Mouse (Mus musculus): ENCODE results near the gene Gm49510. TPM values are rescaled to one million over a fixed set of nuclear protein-coding genes. Genes with fewer than 3 reads are reported as not detected.

Gene Gm49510
- polyA plus RNA-seq, 1 experiment from 2014 or later: 0.32 TPM

DNA sequence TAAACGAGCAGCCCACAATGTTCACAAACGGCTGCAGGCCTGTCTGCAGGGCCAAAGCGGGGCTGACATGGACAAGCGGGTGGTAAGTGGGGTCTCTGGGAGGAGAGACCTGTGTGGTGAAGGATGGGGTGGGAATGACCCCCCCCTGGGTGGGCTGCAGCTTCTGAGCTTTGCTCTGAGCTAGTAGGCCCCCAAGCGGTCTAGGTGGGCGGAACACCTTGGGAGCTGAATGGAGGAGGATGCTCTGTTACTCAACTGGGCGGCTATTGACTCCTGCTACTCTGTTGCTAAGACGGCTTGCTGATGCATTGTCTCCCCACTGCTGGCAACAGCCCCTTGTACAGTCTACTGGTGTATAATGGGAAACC, 1.9 kb downstream of the Gm49510 start:
- no peaks in the 10 kb centered on the region for H3K27me3 ChIP-seq (ENCODE audit: control insufficient read depth, insufficient read depth, low read length)
- peak overlapping the region; percentile 86 for H3K4me2 ChIP-seq (ENCODE audit: low read depth, low read length)
- peaks cover 47% of the 10 kb centered on the region for H3K4me1 ChIP-seq (ENCODE audit: control insufficient read depth, insufficient read depth, low read length)
- H3K27ac ChIP-seq (ENCODE audit: low read length): peak overlapping the region; percentile 93
- peak overlapping the region; percentile 87 for H3K9ac ChIP-seq (ENCODE audit: low read length)
- peaks cover 13% of the 10 kb centered on the region; the same call in 1 of the 2 replicates for H3K36me3 ChIP-seq (ENCODE audit: control insufficient read depth, insufficient read depth, low read length)
- 47% methylated on average over 8 of the region's 8 CpGs for WGBS
- H3K4me3 ChIP-seq (replicated peaks; ENCODE audit: low read length): peak overlapping the region; percentile 91
- H3K9me3 ChIP-seq (replicated peaks; ENCODE audit: control insufficient read depth, low read length): no peaks in the 10 kb centered on the region
- ATAC-seq (ENCODE audit: insufficient read depth, low FRiP score): no peak

DNA sequence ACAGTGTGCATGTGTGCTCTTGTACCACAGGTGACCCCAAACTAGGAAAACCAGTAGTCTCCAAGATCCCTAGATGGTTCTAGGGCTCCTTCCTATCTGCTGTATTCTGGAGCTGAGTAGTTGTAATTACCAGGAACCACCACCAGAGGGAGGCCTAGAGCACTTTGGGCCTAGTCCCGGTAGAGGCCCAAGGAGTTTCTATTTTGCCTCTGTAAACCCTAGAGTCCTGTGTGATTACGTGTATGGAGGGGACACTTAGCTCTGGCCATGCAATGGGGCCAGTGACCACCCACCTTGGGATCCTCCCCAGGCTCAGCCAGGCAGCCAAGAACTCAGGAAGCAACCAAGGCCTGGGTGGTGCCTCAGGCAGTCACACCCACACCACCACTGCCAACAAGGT, 3.8 kb downstream of the Gm49510 start:
- Histone ChIP-seq H3K9ac (ENCODE audit: low read length) (peak overlapping the region; percentile 66), H3K4me3 (replicated peaks; ENCODE audit: low read length) (no peak overlapping the region), H3K36me3 (ENCODE audit: control insufficient read depth, insufficient read depth, low read length) (peaks cover 21% of the 10 kb centered on the region; the same call in 1 of the 2 replicates), H3K27ac (ENCODE audit: low read length) (no peak overlapping the region), H3K4me2 (ENCODE audit: low read depth, low read length) (0 out of 2 replicates have a peak overlapping the region, but pooled peaks have one; percentile 21), H3K4me1 (ENCODE audit: control insufficient read depth, insufficient read depth, low read length) (peaks cover 29% of the 10 kb centered on the region), H3K9me3 (replicated peaks; ENCODE audit: control insufficient read depth, low read length) (no peaks in the 10 kb centered on the region), H3K27me3 (ENCODE audit: control insufficient read depth, insufficient read depth, low read length) (no peaks in the 10 kb centered on the region)
- WGBS: 3% methylated on average over 2 of the region's 2 CpGs
- 0 out of 2 replicates have a peak, but pooled peaks have one; percentile 18 for ATAC-seq (ENCODE audit: insufficient read depth, low FRiP score)

DNA sequence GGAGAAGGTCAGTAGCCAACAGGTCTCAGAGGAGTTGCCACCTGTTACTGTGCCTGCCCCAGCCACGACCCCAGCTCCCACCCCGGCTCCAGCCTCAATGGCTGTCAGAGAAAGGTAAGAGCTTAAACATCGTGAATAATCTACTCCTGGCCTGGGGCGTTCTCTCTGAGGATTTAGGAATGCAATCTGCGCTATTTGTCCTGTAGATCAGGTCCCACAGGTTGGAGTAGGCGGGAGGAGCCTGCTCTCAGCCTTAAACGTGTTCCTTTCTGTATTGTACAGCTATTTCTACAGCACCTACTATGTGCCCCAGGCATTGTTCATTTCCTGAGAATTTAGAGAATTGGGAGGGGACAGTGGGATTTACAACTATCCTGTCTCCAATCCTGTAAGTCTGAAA, 8.9 kb downstream of the Gm49510 start:
- Histone ChIP-seq H3K9ac (ENCODE audit: low read length) (no peak overlapping the region), H3K4me1 (ENCODE audit: control insufficient read depth, insufficient read depth, low read length) (peaks cover 5% of the 10 kb centered on the region), H3K4me2 (ENCODE audit: low read depth, low read length) (no peak overlapping the region), H3K9me3 (replicated peaks; ENCODE audit: control insufficient read depth, low read length) (no peaks in the 10 kb centered on the region), H3K27me3 (ENCODE audit: control insufficient read depth, insufficient read depth, low read length) (no peaks in the 10 kb centered on the region), H3K4me3 (replicated peaks; ENCODE audit: low read length) (no peak overlapping the region), H3K36me3 (ENCODE audit: control insufficient read depth, insufficient read depth, low read length) (peaks cover 28% of the 10 kb centered on the region; the same call in 1 of the 2 replicates), H3K27ac (ENCODE audit: low read length) (peak overlapping the region; percentile 41; the same call in 1 of the 2 replicates)
- ATAC-seq (ENCODE audit: insufficient read depth, low FRiP score): no peak
- 68% methylated on average over 7 of the region's 7 CpGs for WGBS

DNA sequence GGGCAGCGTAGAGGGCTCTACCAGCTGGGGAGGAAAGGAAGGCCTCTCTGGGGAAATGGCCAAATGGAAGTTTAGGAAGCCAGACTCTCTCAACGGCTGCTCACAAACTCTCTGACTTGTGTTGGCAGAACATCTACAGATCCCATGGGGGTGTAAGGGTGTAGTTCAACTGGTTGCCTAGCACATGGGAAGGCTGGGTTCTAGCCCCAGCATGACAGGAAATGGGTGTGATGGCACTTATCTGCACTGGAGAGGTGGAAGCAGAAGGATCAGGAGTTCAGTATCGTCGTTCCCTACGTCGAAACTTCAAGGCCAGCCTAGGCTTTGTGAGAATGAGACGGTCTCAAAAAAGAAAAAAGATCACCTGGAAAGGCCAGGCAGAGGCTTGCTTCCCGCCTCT, 9.5 kb downstream of the Gm49510 start:
- WGBS: 81% methylated on average over 8 of the region's 8 CpGs

DNA sequence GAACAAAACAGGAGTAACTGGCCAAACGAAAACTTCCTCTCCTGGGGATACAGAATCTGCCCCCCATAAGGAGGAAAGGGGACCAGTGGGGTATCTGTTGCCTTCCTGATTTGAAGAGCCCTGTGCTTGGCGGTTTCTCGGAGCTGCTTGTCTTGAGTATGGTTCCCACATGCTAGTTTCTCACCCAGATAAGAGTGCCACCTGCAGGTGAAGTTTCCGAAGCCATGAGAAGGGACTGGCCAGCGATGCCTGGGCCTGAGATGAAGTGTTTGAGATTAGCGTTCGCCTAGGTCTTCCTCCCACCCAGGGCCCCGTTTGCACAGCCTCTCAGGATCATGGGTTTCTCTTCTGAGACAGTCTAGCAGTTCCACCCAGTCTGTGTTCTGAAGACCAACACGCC, 12.6 kb downstream of the Gm49510 start:
- no peaks in the 10 kb centered on the region; the same call in 1 of the 2 replicates for H3K27me3 ChIP-seq (ENCODE audit: control insufficient read depth, insufficient read depth, low read length)
- H3K9me3 ChIP-seq (replicated peaks; ENCODE audit: control insufficient read depth, low read length): no peaks in the 10 kb centered on the region
- no peak overlapping the region for H3K4me3 ChIP-seq (replicated peaks; ENCODE audit: low read length)
- H3K4me2 ChIP-seq (ENCODE audit: low read depth, low read length): no peak overlapping the region
- no peak overlapping the region for H3K27ac ChIP-seq (ENCODE audit: low read length)
- peaks cover 20% of the 10 kb centered on the region; the same call in 1 of the 2 replicates for H3K36me3 ChIP-seq (ENCODE audit: control insufficient read depth, insufficient read depth, low read length)
- no peak for ATAC-seq (ENCODE audit: insufficient read depth, low FRiP score)
- 42% methylated on average over 9 of the region's 9 CpGs for WGBS
- H3K9ac ChIP-seq (ENCODE audit: low read length): no peak overlapping the region
- peaks cover 22% of the 10 kb centered on the region for H3K4me1 ChIP-seq (ENCODE audit: control insufficient read depth, insufficient read depth, low read length)

More for the DNA sequence above, 9.5 kb downstream of the Gm49510 start:
- Histone ChIP-seq H3K9ac (ENCODE audit: low read length) (no peak overlapping the region; the same call in 1 of the 2 replicates), H3K27ac (ENCODE audit: low read length) (peak overlapping the region; percentile 10; the same call in 1 of the 2 replicates), H3K36me3 (ENCODE audit: control insufficient read depth, insufficient read depth, low read length) (peaks cover 25% of the 10 kb centered on the region; the same call in 1 of the 2 replicates), H3K9me3 (replicated peaks; ENCODE audit: control insufficient read depth, low read length) (no peaks in the 10 kb centered on the region), H3K4me1 (ENCODE audit: control insufficient read depth, insufficient read depth, low read length) (peaks cover 3% of the 10 kb centered on the region), H3K4me2 (ENCODE audit: low read depth, low read length) (no peak overlapping the region), H3K4me3 (replicated peaks; ENCODE audit: low read length) (no peak overlapping the region), H3K27me3 (ENCODE audit: control insufficient read depth, insufficient read depth, low read length) (no peaks in the 10 kb centered on the region)
- ATAC-seq (ENCODE audit: insufficient read depth, low FRiP score): no peak

DNA sequence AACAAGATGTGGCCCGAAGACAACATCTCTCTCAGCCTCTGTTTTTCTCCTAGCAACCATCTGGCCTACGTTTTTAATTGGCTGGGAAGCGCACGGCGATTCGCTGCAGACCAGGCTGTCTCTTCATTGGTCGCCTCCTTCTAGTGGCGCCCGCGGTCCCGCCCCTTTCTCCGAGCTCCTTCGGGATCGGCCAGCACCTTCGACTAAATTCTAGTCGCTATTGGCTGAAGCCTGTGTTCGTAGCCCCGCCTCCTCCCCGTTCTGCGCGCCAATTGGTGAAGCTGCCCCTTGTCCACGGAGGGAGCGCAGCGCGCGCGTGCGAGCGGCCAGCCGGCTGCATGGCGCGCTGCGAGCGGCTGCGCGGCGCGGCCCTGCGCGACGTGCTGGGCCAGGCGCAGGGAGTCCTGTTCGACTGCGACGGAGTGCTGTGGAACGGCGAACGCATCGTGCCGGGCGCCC, 14.2 kb downstream of the Gm49510 start, which contains the start of gene Pdxp:
Pdxp (plus strand) TSS at position 288 of the 459 bp plus-strand sequence.
- H3K9ac ChIP-seq (ENCODE audit: low read length): peak within 1 kb of the TSS; percentile 84
- H3K27ac ChIP-seq (ENCODE audit: low read length): peak within 1 kb of the TSS; percentile 84
- no peaks in the 10 kb centered on the region for H3K9me3 ChIP-seq (replicated peaks; ENCODE audit: control insufficient read depth, low read length)
- peaks cover 13% of the 10 kb centered on the region; the same call in 1 of the 2 replicates for H3K36me3 ChIP-seq (ENCODE audit: control insufficient read depth, insufficient read depth, low read length)
- peak; percentile 95 for ATAC-seq (ENCODE audit: insufficient read depth, low FRiP score)
- H3K27me3 ChIP-seq (ENCODE audit: control insufficient read depth, insufficient read depth, low read length): no peaks in the 10 kb centered on the region; the same call in 1 of the 2 replicates
- peak within 1 kb of the TSS; percentile 68 for H3K4me3 ChIP-seq (replicated peaks; ENCODE audit: low read length)
- peaks cover 22% of the 10 kb centered on the region for H3K4me1 ChIP-seq (ENCODE audit: control insufficient read depth, insufficient read depth, low read length)
- H3K4me2 ChIP-seq (ENCODE audit: low read depth, low read length): peak within 1 kb of the TSS; percentile 100
- under 1% methylated on average over 44 of the region's 51 CpGs for WGBS

DNA sequence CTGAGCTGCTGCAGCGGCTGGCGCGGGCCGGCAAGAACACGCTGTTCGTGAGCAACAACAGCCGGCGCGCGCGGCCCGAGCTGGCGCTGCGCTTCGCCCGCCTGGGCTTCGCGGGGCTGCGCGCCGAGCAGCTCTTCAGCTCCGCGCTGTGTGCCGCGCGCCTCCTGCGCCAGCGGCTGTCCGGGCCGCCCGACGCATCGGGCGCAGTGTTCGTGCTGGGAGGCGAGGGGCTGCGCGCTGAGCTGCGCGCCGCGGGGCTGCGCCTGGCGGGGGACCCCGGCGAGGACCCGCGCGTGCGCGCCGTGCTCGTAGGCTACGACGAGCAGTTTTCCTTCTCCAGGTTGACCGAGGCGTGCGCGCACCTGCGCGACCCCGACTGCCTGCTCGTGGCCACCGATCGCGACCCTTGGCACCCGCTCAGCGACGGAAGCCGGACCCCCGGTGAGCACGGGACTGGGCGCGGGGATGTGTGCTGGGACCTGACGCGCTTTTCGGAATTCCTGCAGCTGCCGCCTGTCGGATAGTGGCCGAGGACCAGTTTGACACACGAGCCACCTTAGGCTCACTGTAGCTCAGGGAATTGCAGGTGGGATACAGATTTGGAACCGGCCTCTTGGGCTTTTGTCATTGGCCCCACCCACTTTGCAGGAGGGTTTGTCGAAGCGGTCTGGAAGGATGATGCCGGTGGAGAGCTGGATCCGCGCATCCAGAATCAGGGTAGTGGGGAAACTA, 14.8 kb downstream of the Gm49510 start:
- H3K4me3 ChIP-seq (replicated peaks; ENCODE audit: low read length): peak overlapping the region; percentile 68
- peak; percentile 49 for ATAC-seq (ENCODE audit: insufficient read depth, low FRiP score)
- H3K36me3 ChIP-seq (ENCODE audit: control insufficient read depth, insufficient read depth, low read length): peaks cover 12% of the 10 kb centered on the region; the same call in 1 of the 2 replicates
- H3K9ac ChIP-seq (ENCODE audit: low read length): peak overlapping the region; percentile 84
- no peaks in the 10 kb centered on the region; the same call in 1 of the 2 replicates for H3K27me3 ChIP-seq (ENCODE audit: control insufficient read depth, insufficient read depth, low read length)
- peak overlapping the region; percentile 84 for H3K27ac ChIP-seq (ENCODE audit: low read length)
- H3K9me3 ChIP-seq (replicated peaks; ENCODE audit: control insufficient read depth, low read length): no peaks in the 10 kb centered on the region
- peak overlapping the region; percentile 100 for H3K4me2 ChIP-seq (ENCODE audit: low read depth, low read length)
- under 1% methylated on average over 87 of the region's 87 CpGs for WGBS
- peaks cover 22% of the 10 kb centered on the region for H3K4me1 ChIP-seq (ENCODE audit: control insufficient read depth, insufficient read depth, low read length)

DNA sequence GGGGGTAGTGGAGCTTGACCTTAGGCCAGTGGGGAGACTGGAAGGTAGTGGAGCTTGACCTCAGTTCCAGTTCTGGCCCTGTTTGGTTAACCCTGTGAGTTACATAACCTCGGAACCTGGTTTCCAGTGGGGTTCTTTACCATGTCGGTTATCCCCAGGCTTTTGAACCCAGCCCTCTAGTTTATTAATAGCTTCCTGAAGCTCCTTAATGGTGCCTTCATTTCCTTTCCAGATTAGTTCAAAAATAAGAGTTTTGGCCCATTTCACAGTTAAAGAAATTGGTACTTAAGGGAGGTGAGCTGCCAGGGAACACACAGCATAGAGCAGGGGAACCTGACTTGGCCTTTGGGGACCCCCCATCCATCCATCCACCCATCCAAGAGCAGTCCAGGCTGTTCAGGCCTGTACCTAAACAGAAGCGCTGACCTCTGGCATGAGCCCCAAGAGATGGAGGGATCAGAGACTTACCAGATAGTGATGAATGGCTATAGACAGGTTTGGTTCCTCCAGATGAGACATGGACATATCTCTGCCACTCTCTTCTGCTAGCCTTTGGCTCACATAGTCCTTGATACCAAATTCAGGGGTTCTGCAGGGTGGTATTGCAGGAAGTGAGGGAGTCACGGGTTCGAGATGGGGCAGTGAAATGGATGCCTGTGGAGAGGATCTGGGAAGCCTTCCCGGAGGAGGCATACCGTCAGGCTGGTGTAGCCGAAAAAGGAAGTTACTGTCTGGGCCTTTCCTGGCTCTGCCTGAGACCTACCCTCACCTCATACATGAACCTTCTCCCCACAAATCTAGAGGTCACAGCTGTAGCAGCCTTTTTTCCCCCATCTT, 15.6 kb downstream of the Gm49510 start:
- ATAC-seq (ENCODE audit: insufficient read depth, low FRiP score): no peak
- H3K36me3 ChIP-seq (ENCODE audit: control insufficient read depth, insufficient read depth, low read length): peaks cover 7% of the 10 kb centered on the region; the same call in 1 of the 2 replicates
- peak overlapping the region; percentile 84 for H3K9ac ChIP-seq (ENCODE audit: low read length)
- H3K27me3 ChIP-seq (ENCODE audit: control insufficient read depth, insufficient read depth, low read length): no peaks in the 10 kb centered on the region; the same call in 1 of the 2 replicates
- H3K9me3 ChIP-seq (replicated peaks; ENCODE audit: control insufficient read depth, low read length): no peaks in the 10 kb centered on the region
- no peak overlapping the region for H3K27ac ChIP-seq (ENCODE audit: low read length)
- peak overlapping the region; percentile 100 for H3K4me2 ChIP-seq (ENCODE audit: low read depth, low read length)
- peak overlapping the region; percentile 68 for H3K4me3 ChIP-seq (replicated peaks; ENCODE audit: low read length)
- peaks cover 22% of the 10 kb centered on the region for H3K4me1 ChIP-seq (ENCODE audit: control insufficient read depth, insufficient read depth, low read length)
- 49% methylated on average over 8 of the region's 8 CpGs for WGBS
